Mouse (Mus musculus): ENCODE results near the gene Stim1.
"Not testable (repeated sequence)": the region's sequence is repeated elsewhere in the genome, so short reads cannot be mapped to it uniquely, and the experiment has no call there.

The Stim1 gene

GRCm38 (mm10) chr7:102441657-102442391 lies 174.2 kb downstream of the Stim1 start, which contains the start of gene Rrm1:
Gene Rrm1 (plus strand): TSS chr7:102441695.
- DNase-seq (ENCODE audit: low read depth), result peak; percentile 98

- DNase-seq (ENCODE audit: low read depth), result no peak
Measured at GRCm38 (mm10) chr7:102442432-102442831, 174.8 kb downstream of the Stim1 start.

DNA sequence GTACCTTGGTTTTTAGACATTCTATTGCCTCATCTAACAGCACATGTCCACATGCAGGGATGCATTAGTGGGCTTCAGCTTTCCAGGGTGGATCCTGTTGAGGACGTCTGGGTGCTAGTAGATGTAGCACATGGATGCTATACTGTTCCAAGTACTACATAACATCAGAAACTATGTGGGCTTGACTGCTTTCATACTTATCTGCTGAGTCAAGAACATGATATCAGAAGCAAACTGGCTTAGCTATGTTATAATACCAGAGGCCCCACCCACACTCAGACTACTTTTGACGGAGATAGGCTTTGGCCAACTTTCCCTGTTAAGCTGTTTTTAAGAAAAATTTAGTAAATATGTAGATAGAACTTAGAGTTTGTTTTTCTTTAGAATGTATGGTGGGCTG lies 176.7 kb downstream of the Stim1 start:
- no peak for DNase-seq (ENCODE audit: low read depth)

DNA sequence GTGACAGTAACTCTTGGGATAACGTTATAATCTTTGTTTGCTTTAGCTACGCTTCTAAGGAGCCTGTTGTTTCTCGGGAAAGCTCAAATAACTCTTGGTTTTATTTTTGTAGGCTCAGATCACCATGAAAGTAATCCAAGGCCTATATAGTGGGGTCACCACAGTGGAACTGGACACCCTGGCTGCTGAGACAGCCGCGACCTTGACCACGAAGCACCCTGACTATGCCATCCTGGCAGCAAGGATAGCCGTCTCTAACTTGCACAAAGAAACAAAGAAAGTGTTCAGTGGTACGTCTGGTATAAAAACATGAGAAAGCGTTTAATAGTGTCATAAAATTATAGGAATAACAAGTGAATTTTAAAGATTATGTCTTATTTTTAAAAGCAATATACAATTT lies 178.8 kb downstream of the Stim1 start:
- DNase-seq (ENCODE audit: low read depth), result no peak

- DNase-seq (ENCODE audit: low read depth), result no peak
Measured at GRCm38 (mm10) chr7:102458618-102459380, 191.2 kb downstream of the Stim1 start.

DNA sequence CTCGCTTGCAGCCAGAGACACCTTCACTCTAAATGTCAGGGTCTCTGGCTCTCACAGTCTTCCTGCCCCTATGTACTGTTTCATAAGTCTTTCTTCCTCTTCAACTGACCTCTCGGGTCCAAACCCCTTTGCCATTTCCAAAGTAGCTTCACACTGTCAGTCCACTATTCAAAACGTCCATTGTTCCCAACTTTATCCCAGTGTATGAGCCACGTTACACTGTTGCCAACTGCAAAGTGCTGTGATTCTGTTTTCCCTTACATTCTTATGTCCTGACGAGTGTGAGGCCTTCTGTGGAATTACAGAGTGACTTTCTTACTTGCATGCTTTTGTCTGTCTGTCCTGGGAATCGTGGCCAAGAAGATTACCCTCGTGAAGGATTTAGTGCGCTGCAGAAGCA lies 200.0 kb downstream of the Stim1 start:
- no peak for DNase-seq (ENCODE audit: low read depth)

- DNase-seq (ENCODE audit: low read depth), result no peak
Measured at GRCm38 (mm10) chr7:102472675-102473074, 205.1 kb downstream of the Stim1 start.

DNA sequence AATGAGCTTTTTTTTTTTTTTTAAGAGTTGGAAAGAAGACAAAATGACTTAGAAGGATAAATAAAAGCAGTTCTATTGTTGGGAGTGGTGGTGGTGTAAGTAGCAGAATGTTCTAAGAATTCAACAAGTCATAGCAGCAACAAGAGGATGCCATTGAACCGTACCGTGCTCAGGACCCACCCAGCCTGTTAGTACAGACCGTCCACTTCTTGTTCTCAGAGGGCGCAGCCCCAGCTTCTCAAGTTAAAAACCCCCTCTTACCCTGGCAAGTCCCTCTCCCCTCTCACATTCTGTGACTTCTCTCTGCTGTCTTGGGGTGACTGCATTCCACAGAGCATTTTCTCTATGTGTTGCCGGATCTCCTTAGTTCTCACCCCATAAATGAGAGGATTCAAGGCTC lies 209.0 kb downstream of the Stim1 start:
- DNase-seq (ENCODE audit: low read depth), result no peak

- no peak for DNase-seq (ENCODE audit: low read depth)
Measured at GRCm38 (mm10) chr7:102477377-102477776, 209.8 kb downstream of the Stim1 start.

DNA sequence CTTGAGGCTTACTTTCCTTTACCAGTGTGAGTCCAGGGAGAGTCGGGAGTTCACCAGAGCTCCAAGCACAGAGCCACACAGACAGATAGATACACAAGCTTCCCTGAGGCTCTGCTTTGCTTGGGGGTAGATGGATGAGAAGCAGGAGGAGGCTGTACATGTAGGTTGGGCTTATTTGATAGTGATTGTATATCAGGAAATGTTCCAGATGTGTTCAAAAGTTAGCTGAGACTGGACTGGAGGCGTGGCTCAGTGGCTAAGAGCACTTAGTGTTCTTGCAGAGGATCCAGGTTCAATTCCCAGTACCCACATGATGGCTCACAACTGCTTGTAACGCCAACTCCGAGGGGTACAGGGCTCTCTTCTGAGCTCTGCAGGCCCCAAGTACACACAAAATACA lies 210.8 kb downstream of the Stim1 start:
- DNase-seq (ENCODE audit: low read depth), result no peak

GRCm38 (mm10) chr7:102478926-102479325 lies 211.3 kb downstream of the Stim1 start:
- DNase-seq (ENCODE audit: low read depth), result no peak

- DNase-seq (ENCODE audit: low read depth), result peak; percentile 51
Measured at GRCm38 (mm10) chr7:102479368-102480078, 211.9 kb downstream of the Stim1 start.

GRCm38 (mm10) chr7:102480821-102481220 lies 213.2 kb downstream of the Stim1 start:
- no peak for DNase-seq (ENCODE audit: low read depth)

DNA sequence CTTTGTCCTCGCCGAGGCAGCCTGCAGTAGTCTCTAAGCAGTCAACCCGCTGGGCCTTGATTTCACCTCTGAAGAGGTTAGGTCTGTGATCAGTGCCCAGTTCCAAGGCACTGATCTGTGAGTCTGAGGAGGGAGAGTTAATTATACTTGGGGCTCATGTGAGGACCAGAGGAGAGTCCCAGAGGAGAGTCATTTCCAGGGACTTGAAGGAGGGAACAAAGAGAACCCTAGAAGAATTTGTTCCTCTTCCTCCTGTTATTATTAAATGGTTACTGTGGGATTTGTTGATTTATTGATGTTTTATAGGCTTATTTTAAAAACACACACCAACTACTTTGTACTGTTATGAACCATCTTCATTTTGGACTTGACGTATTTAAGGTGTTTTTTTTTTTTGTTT lies 214.0 kb downstream of the Stim1 start, which contains the start of gene Olfr543:
TSS of gene Olfr543 (minus strand) at position 101 of the 400 bp plus-strand sequence.
- no peak for DNase-seq (ENCODE audit: low read depth)

DNA sequence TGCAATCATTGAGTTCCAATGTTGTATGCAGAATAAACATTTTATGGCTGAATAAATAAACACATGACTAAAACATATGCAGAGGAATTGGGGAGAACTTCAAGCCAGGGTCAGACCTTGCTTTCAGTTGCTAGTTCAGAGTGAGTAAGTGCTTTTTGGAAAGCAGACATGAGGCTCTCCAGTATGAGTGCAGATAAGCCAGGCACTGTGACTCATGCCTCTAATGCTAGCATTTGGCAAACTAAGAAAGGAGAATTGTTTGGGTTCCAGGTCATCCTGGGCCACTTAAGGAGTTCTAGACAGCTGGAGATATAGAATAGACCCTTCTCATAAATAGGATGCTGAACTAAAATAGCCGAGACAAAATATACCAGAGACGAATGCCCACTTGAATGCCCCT lies 216.1 kb downstream of the Stim1 start:
- DNase-seq (ENCODE audit: low read depth), result peak; percentile 71

- not testable (repeated sequence) for DNase-seq (ENCODE audit: low read depth)
Measured at GRCm38 (mm10) chr7:102484766-102485165, 217.2 kb downstream of the Stim1 start.

- DNase-seq (ENCODE audit: low read depth), result no peak
Measured at GRCm38 (mm10) chr7:102486105-102486504, 218.5 kb downstream of the Stim1 start.

Data from fibroblast of lung, adult 2 months (primary cell).